Mouse (Mus musculus) hindbrain, embryonic 10.5 days (tissue): ENCODE results near the gene Hpse. TPM values are rescaled to one million over a fixed set of nuclear protein-coding genes. Genes with fewer than 3 reads are reported as not detected.

Experiments used
- DNase-seq: peaks from one replicate; pipeline ENCODE4 v3.0.0-alpha.2; 2017; ENCODE audit warnings: low spot score
- H3K27ac ChIP-seq: fragments of 300-500 bp; sonication (generic); 2 replicates; pipeline ENCODE4 v1.5.1; 2016; ENCODE audit warnings: mild to moderate bottlenecking, moderate library complexity
- H3K27me3 ChIP-seq: fragments of 300-500 bp; sonication (generic); 2 replicates; pipeline ENCODE4 v1.6.1; 2016; ENCODE audit warnings: mild to moderate bottlenecking; ENCODE audit not compliant: poor library complexity, insufficient read depth, severe bottlenecking
- H3K36me3 ChIP-seq: fragments of 300-500 bp; sonication (generic); 2 replicates; pipeline ENCODE4 v1.6.1; 2016; ENCODE audit warnings: mild to moderate bottlenecking, moderate library complexity
- H3K4me1 ChIP-seq: fragments of 300-500 bp; sonication (generic); replicated peaks from 2 replicates; pipeline ENCODE4 v1.6.1; 2016; ENCODE audit warnings: mild to moderate bottlenecking
- H3K4me3 ChIP-seq: fragments of 300-500 bp; sonication (generic); 2 replicates; pipeline ENCODE4 v1.5.1; 2016; ENCODE audit warnings: mild to moderate bottlenecking, moderate library complexity
- H3K9me3 ChIP-seq: fragments of 300-500 bp; sonication (generic); 2 replicates; pipeline ENCODE4 v1.6.1; 2016; ENCODE audit warnings: mild to moderate bottlenecking, moderate library complexity
- WGBS: fragments of 180-500 bp; shearing (Covaris S2); methylation state at CpG from one replicate; pipeline ENCODE4 v1.1.7; 2016; 5-methylcytosine and 5-hydroxymethylcytosine counted together
- polyA plus RNA-seq: library from polyadenylated mRNA; unstranded; fragments of >200 nt; fragmentation: Nextera tagmentation; extraction: Ambion mirVana; gene quantifications from 2 replicates; pipeline ENCODE4 v1.2.1, GENCODE M21; 2016

Gene Hpse
- polyA plus RNA-seq, 1 experiment from 2014 or later = 2.3 TPM

DNA sequence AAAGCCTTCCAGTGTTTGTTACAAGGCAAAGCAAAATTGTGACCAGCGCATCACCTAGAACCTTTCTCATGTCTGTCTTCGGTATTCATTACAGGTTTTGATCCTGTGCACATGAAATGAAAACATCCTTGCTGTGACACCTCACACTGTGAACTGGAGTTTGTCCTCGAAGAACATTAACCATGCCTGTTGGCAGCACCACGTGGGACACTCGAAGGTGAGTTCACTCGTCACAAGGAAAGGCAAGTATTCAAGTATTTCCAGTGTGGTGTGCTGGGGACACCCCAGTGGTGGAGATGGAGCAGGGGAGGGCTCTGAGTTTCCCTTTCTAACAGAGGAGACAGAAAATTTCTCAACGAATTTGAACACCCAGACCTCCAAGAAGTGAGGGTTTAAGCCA lies 68.5 kb downstream of the Hpse start:
- 89% methylated on average over 7 of the region's 7 CpGs for WGBS
- no peaks in the 10 kb centered on the region for H3K9me3 ChIP-seq
- H3K36me3 ChIP-seq = peaks cover 28% of the 10 kb centered on the region
- H3K4me3 ChIP-seq = no peak overlapping the region
- no peaks in the 10 kb centered on the region for H3K27me3 ChIP-seq
- peaks cover 6% of the 10 kb centered on the region; the same call in 1 of the 2 replicates for H3K4me1 ChIP-seq
- no peak for DNase-seq
- no peak overlapping the region for H3K27ac ChIP-seq

DNA sequence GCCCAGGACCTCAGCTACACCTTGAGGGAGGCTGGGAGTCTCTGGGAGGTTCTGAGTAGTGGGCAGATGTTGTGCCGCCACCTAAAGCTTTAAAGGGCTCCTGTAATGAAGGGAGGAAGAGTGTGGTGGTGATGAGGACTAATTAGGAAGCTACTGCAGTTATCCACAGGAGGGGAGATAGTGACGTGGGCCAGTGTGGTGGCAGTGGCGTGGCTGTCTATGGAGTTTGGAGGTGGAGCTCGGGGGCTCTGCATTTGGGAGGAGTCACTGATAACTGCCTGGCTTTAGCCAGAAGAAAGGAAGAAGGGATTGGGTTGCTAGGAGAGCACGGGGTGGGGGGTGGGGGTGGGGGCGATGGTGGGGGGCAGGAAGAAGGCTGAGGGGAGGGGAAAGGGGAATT lies 71.0 kb downstream of the Hpse start:
- Histone ChIP-seq H3K4me1 (peaks cover 6% of the 10 kb centered on the region; the same call in 1 of the 2 replicates), H3K4me3 (no peak overlapping the region), H3K9me3 (no peaks in the 10 kb centered on the region), H3K27ac (no peak overlapping the region), H3K27me3 (no peaks in the 10 kb centered on the region), H3K36me3 (peaks cover 4% of the 10 kb centered on the region; the same call in 1 of the 2 replicates)
- 52% methylated on average over 6 of the region's 6 CpGs for whole genome bisulfite sequencing
- DNase-seq = no peak

DNA sequence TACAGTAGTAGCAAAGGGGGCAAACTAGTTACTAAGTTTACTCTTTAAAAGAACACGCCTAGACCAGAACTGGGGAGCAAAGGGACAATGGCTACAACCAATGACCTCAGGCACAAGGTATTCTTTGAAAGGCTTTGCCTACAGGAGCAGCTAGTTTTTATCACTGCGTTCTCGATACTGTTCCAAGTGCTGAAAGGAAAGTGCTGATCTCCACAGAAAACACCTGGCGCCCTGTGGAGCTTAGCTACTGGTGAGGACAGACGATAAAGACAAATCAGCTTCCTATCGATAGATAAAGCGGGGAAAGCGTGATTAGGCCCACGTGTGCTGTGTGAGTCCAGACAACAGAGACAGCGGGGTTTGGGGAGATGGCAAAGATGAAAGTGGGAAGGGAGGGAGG lies 71.5 kb downstream of the Hpse start:
- WGBS = 71% methylated on average over 10 of the region's 10 CpGs
- no peak overlapping the region for H3K27ac ChIP-seq

DNA sequence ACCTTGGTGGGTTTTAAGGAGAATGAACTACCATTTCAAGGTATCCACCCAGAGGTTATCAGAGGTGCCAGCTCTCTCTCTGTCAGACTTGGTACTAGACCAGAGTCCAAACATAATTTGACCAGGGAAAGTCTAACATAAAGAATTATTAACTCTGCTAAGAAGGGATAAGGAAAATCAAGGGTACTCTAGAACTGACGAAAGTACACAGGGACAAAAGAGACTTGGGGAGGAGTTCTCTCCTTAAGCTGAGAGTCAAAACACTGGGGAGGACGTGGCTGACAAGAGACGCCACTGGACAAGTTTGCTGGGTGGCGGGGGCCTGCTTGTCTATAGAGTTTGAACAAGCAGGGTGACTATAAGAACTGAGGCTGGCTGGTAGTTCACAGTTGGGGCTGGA lies 73.0 kb downstream of the Hpse start:
- no peaks in the 10 kb centered on the region for H3K9me3 ChIP-seq
- H3K4me3 ChIP-seq = no peak overlapping the region
- no peak overlapping the region for H3K27ac ChIP-seq
- no peak for DNase-seq
- H3K27me3 ChIP-seq = no peaks in the 10 kb centered on the region
- WGBS = 87% methylated on average over 4 of the region's 4 CpGs
- H3K4me1 ChIP-seq = peaks cover 6% of the 10 kb centered on the region; the same call in 1 of the 2 replicates
- H3K36me3 ChIP-seq = no peaks in the 10 kb centered on the region

More for the DNA sequence above, 71.5 kb downstream of the Hpse start:
- no peak for DNase-seq
- no peaks in the 10 kb centered on the region for H3K36me3 ChIP-seq
- H3K4me3 ChIP-seq = no peak overlapping the region
- H3K9me3 ChIP-seq = no peaks in the 10 kb centered on the region
- H3K27me3 ChIP-seq = no peaks in the 10 kb centered on the region
- H3K4me1 ChIP-seq = peaks cover 6% of the 10 kb centered on the region; the same call in 1 of the 2 replicates

DNA sequence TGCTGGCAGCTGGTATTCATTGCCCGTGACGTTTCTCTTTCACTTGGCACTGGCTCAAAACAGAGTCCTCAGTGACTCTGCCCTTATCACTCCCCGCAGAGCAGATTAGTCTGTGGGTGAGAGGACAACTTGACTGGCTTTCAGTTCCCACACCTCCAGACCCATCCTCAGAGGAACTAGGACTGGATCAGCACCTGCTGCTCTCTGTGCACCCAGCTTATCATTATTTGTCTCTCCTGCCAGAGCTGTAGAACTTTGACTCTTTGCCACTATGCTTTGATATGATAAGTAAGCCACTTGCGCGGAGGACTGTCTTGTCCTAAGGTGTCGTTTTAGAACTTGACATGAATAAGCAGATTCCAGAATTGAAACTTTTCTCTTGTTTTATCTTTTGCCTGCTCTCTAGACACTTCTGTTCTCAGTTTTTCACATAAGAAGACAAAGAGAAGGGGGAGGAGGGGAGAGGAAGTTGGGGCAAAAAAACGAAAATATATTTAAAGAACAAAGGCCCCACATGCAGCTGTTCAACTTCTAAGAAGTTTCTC lies 75.5 kb downstream of the Hpse start:
- 79% methylated on average over 7 of the region's 7 CpGs for WGBS
- no peaks in the 10 kb centered on the region for H3K36me3 ChIP-seq
- peaks cover 6% of the 10 kb centered on the region; the same call in 1 of the 2 replicates for H3K4me1 ChIP-seq
- no peaks in the 10 kb centered on the region for H3K9me3 ChIP-seq
- no peak overlapping the region for H3K27ac ChIP-seq
- H3K27me3 ChIP-seq = no peaks in the 10 kb centered on the region
- no peak overlapping the region for H3K4me3 ChIP-seq
- DNase-seq = no peak

DNA sequence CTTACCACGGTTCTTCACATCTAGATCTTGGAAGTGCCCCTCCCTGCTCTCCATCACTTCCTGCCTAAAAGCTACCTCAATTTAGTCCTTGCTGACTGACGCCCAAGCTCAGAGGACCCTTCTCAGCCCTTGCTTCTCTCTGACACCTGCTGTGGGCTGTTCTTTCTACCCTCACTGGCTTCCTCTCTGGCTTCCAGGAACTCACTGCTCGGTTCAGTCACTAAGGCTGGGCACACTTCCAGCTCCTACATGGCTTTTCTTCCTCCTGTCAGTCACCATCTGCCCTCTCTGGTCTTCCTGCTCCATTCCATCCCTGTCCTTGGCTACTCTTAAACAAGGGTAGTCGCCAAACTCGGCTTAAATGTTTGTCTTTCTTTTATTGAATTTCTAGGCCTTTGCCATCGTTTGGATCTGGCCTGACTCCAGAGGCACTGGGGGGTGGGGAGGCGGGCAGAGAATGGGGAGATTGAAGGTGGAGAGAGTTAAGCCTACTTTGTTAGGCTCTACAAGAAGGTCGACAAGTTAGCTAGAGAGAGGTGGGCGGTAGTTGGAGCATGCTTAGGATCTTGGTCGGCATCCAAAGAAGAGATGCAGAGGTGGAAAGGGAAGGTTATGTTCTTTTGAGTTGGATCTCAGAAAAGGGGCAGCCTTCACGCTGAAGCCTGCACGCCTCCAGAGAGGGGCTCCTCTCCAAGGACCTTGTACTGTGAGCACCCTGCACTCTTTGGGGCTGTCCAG lies 76.1 kb downstream of the Hpse start:
- Histone ChIP-seq H3K36me3 (no peaks in the 10 kb centered on the region), H3K9me3 (no peaks in the 10 kb centered on the region), H3K4me1 (peaks cover 2% of the 10 kb centered on the region; the same call in 1 of the 2 replicates), H3K27me3 (no peaks in the 10 kb centered on the region), H3K27ac (no peak overlapping the region), H3K4me3 (no peak overlapping the region)
- no peak for DNase-seq
- 87% methylated on average over 12 of the region's 12 CpGs for WGBS

DNA sequence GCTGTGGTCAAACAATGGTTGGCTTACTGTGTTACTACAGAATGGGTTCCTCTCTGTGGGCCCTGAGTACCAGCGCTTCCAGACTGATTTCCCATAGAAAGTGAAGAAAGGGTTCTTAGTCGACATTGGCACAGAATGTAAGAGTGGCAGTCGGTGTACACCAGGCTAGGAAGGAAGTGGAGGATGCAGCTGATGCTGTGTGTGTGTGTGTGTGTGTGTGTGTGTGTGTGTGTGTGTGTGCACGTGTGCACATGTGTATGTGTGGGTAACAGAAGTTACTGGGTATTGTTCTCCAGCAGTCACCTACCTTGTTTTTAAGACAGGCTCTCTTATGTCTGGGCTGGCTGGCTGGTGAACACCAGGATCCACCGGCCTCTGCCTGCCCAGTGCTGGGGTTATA lies 77.2 kb downstream of the Hpse start:
- Histone ChIP-seq H3K9me3 (no peaks in the 10 kb centered on the region), H3K4me3 (no peak overlapping the region), H3K4me1 (0 out of 2 replicates have a peak, but pooled peaks cover 1% of the 10 kb centered on the region), H3K27ac (no peak overlapping the region), H3K36me3 (no peaks in the 10 kb centered on the region), H3K27me3 (no peaks in the 10 kb centered on the region)
- WGBS = 88% methylated on average over 5 of the region's 5 CpGs
- no peak for DNase-seq

DNA sequence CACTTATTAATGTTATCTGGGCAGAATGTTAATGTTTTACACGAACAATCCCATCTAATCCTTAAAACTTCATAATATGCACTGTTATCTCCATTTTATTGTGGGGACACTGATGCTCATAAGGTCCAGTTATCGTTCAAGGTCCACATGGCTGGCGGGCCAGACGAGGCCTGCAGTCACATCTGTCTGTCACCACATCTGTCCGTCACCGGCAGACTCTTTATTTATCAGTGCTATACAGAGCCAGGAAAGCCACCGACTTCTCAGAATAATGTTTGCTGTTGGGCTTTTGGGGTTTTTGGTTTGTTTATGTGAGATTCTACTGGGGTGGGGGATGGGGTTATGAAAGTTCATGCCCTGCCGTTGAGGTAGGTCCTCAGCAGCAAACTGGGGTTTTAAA lies 81.0 kb downstream of the Hpse start:
- 80% methylated on average over 8 of the region's 8 CpGs for WGBS

DNA sequence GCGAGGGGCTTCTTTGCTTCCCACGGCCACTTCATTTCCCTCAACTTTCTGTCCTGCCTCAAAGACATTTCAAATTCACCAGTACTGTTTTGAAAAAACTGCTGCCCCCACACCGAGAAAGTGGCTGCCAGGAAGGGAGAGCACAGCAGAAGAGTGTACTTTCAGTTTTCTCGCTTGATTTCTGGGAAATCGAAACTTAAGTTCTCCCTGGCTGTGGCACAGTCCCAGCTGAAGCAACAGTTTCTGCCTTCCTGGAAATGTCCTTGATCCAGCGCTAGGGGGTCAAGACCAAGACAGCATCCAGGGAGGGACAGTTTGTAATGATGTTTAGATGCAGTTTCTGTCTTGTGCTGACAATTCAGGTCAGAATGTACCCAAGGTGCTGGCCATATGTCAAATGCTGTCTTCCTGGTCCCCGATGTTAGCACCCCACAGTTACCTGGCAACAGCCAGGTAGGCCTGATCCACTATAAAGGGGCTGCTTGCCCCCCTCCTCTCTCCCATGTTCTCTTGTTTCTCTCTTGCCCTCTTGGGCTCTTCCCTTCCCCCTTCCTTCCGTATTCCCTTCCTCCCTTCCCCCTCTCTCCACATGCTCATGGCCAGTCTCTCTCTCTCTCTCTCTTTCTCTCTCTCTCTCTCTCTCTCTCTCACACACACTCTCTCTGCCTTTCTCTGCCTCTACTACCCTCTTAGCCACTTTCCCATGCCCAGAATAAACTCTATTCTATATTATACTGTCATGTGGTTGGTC lies 82.5 kb downstream of the Hpse start:
- H3K4me1 ChIP-seq = 0 out of 2 replicates have a peak, but pooled peaks cover 8% of the 10 kb centered on the region
- no peaks in the 10 kb centered on the region for H3K36me3 ChIP-seq
- H3K9me3 ChIP-seq = no peaks in the 10 kb centered on the region
- no peaks in the 10 kb centered on the region for H3K27me3 ChIP-seq
- H3K27ac ChIP-seq = no peak overlapping the region
- no peak overlapping the region for H3K4me3 ChIP-seq
- WGBS = 76% methylated on average over 8 of the region's 8 CpGs
- no peak for DNase-seq

More for the DNA sequence above, 81.0 kb downstream of the Hpse start:
- no peaks in the 10 kb centered on the region for H3K27me3 ChIP-seq
- no peak overlapping the region for H3K4me3 ChIP-seq
- no peak overlapping the region for H3K27ac ChIP-seq
- H3K36me3 ChIP-seq = no peaks in the 10 kb centered on the region
- H3K9me3 ChIP-seq = no peaks in the 10 kb centered on the region
- no peak for DNase-seq
- H3K4me1 ChIP-seq = 0 out of 2 replicates have a peak, but pooled peaks cover 5% of the 10 kb centered on the region

DNA sequence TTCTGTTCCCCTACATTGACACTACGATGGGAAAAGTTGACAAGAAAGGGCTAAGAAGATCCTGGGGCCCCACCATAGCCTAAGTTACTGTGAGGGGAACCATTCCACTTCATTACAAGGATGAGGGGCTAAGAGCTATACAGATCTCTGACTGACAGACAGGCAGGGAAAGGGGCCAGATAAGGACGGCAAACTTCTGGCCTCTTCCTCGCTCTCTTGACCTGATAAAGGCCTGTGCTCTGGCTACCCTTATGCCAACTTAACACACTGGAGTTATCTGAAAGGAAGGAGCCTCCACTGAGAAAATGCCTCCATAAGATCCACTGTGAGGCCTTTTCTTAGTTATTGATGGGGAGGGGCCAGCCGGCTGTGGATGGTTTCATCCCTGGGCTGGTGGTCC lies 83.6 kb downstream of the Hpse start:
- WGBS = 87% methylated on average over 4 of the region's 4 CpGs
- Histone ChIP-seq H3K27me3 (no peaks in the 10 kb centered on the region), H3K4me3 (no peak overlapping the region)

DNA sequence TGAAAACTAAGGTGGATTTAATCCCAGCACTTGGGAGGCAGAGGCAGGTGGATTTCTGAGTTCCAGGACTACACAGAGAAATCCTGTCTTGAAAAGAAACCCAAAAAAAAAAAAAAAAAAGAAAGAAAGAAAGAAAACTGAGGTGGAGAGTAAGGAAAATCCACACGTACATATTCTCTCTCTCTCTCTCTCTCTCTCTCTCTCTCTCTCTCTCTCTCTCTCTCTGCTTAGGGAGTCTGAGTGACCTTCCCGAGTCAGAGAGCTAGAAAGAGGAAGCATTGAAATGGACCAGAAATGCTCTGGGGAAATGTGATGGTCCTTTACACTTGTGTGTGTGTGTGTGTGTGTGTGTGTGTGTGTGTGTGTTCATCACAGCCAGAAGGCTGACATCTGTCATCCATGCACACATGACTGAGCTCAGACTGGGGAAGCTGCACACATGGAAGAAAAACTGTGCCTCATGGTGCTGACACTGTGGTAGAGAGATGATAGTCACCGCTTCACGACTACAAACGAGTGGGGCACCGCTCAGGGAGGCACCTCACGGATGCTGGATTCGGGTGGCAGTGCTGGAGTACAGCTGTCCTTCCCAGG lies 84.5 kb downstream of the Hpse start:
- no peaks in the 10 kb centered on the region for H3K36me3 ChIP-seq
- H3K4me1 ChIP-seq = 0 out of 2 replicates have a peak, but pooled peaks cover 8% of the 10 kb centered on the region
- WGBS = 87% methylated on average over 8 of the region's 8 CpGs
- DNase-seq = no peak
- no peak overlapping the region for H3K27ac ChIP-seq
- no peaks in the 10 kb centered on the region for H3K27me3 ChIP-seq
- H3K4me3 ChIP-seq = no peak overlapping the region
- no peaks in the 10 kb centered on the region for H3K9me3 ChIP-seq

More for the DNA sequence above, 83.6 kb downstream of the Hpse start:
- H3K4me1 ChIP-seq = 0 out of 2 replicates have a peak, but pooled peaks cover 8% of the 10 kb centered on the region
- no peaks in the 10 kb centered on the region for H3K9me3 ChIP-seq
- DNase-seq = no peak
- no peak overlapping the region for H3K27ac ChIP-seq
- no peaks in the 10 kb centered on the region for H3K36me3 ChIP-seq

DNA sequence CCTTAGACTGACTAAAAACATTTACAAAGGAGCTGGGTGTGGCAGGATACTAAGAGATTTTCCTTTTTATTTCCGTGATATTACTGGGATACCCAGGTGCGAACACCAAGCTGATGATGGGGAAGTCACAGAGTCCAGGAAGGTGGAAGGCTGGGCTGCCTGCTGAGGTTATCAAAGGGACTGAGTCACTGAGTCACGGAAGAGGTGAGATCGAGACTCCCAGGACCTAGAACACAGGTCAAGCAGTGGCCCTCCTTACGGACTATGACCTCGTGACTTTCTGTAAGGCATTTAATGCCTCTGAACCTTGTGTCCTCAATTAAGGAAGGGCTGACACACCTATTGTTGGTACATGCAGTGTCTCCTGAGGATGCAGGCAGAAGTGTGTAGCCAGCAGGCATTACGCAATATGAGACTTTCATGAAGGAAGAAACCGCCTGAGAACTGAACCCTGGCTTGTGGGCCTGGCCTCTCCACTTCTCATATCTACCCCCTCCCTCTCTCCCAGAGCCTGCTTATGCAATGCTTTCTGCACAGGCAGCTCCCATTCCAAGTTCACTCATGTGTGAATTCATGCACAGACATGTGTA lies 86.9 kb downstream of the Hpse start:
- WGBS = 88% methylated on average over 8 of the region's 8 CpGs
- Histone ChIP-seq H3K27ac (no peak overlapping the region), H3K27me3 (no peaks in the 10 kb centered on the region), H3K9me3 (no peaks in the 10 kb centered on the region), H3K36me3 (no peaks in the 10 kb centered on the region), H3K4me1 (0 out of 2 replicates have a peak, but pooled peaks cover 8% of the 10 kb centered on the region), H3K4me3 (no peak overlapping the region)
- no peak for DNase-seq
